Mouse (Mus musculus) cerebellum, adult 2 months (tissue): ENCODE data around the gene Dnlz. TPM values are rescaled to one million over a fixed set of nuclear protein-coding genes. Genes with fewer than 3 reads are reported as not detected.

Source experiments
- DNase-seq, 2 experiments: peaks; one replicate each; pipeline ENCODE4 v3.0.0; 2021
- H3K27ac ChIP-seq: fragments of 200-500 bp; 2 replicates; pipeline ENCODE4 v1.5.1; 2012; ENCODE audit warnings: low read length, control low read depth, inconsistent platforms; ENCODE audit not compliant: insufficient read depth
- H3K27me3 ChIP-seq: fragments of 200-500 bp; 2 replicates; pipeline ENCODE4 v1.6.1; 2012; ENCODE audit warnings: inconsistent platforms, mild to moderate bottlenecking, low read length, moderate library complexity; ENCODE audit not compliant: control insufficient read depth, insufficient read depth
- H3K4me1 ChIP-seq: fragments of 200-500 bp; 2 replicates; pipeline ENCODE4 v1.6.1; 2011; ENCODE audit warnings: low read length; ENCODE audit not compliant: control insufficient read depth, insufficient read depth
- H3K4me3 ChIP-seq: fragments of 200-500 bp; replicated peaks from 2 replicates; pipeline ENCODE3; 2011; ENCODE audit warnings: mild to moderate bottlenecking, low read depth, low read length, control low read depth; ENCODE audit not compliant: insufficient read depth
- CTCF ChIP-seq: fragments of 200-500 bp; IDR thresholded peaks from 2 replicates; pipeline ENCODE4 v1.5.1; 2011; ENCODE audit warnings: low read depth, mild to moderate bottlenecking, control low read depth, low read length, moderate library complexity, borderline replicate concordance; ENCODE audit not compliant: insufficient read depth
- POLR2A ChIP-seq: fragments of 200-500 bp; IDR thresholded peaks from 2 replicates; pipeline ENCODE4 v1.6.1; 2011; ENCODE audit warnings: low read length, control low read depth, borderline replicate concordance; ENCODE audit not compliant: insufficient read depth
- whole genome bisulfite sequencing: fragments of 180-500 bp; shearing (Covaris S2); methylation state at CpG from one replicate; pipeline ENCODE4 v1.1.7; 2018; 5-methylcytosine and 5-hydroxymethylcytosine counted together
- polyA plus RNA-seq: library from polyadenylated mRNA; depleted of rRNA; stranded (reverse); fragments of >200 nt; gene quantifications from 2 replicates; pipeline ENCODE4 v1.2.3, GENCODE M21; 2012; rRNA removed

The Dnlz gene
- polyA plus RNA-seq, 1 experiment = 34.9 TPM

DNA sequence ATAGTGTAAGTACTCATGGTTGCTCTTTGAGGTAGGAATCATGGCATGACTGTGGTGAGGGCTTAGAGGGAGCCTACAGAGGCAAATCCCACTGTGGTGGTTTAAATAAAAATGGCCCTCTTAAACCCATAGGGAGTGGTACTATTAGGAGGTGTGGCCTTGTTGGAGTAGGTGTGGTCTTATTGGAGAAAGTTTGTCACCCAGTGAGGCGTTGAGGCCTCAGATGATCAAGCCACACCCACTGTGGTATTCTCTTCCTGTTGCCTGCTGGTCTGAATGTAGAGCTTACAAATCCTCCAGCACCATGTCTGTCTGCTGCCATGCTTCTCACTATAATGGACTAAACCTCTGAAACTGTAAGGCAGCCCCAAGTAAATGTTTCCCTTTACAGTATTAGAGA, 47.2 kb downstream of the Dnlz start:
- 76% methylated on average over 1 of the region's 1 CpGs for whole genome bisulfite sequencing
- H3K4me1 ChIP-seq = peaks cover 12% of the 10 kb centered on the region; the same call in 1 of the 2 replicates
- no peak for TF ChIP-seq CTCF
- TF ChIP-seq POLR2A = no peak
- DNase-seq = no peak
- no peaks in the 10 kb centered on the region for H3K27me3 ChIP-seq
- H3K27ac ChIP-seq = no peak overlapping the region
- H3K4me3 ChIP-seq = no peak overlapping the region

DNA sequence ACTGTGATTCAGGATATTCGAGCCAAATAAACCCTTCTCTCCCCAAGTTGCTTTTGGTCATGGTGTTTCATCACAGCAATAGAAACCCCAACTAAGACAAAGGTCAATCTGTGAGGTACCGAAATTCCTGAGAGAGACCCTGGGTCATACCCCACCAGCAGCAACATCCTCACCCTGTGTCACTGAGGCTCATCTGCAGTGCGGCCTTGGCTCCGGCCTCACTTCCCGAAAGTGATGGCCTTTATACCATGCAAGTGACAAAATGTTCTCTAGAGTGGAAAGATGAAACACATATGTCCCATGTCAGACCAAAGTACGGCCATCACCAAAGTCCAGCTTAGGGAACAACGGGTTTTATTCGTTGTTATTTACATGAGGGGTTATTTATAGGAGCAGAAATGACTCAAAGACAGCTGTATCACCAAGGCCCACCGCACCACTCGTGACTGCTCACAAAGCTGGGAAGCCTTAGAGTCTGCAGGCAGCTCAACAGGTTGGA, 49.9 kb downstream of the Dnlz start:
- no peak for DNase-seq

DNA sequence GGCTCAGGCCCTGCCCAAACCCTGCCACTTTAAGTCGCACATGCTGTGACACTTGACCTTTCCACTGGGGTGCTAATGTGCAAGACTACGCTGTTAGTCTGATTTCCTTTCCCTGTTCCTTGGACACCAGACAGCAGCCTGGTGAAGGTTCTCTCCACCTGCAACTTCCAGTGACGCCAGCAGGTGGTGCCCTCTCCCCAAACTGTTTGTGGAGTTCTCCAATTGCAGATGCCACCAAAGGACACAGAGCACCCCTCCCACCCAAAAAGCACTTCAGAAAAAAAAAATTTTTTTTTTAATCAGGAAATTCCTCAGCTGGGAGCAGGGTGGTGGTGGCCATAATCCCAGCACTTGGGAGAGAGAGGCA, 51.1 kb downstream of the Dnlz start:
- Histone ChIP-seq H3K4me3 (no peak overlapping the region), H3K27me3 (no peaks in the 10 kb centered on the region), H3K27ac (peak overlapping the region; percentile 58; the same call in 1 of the 2 replicates), H3K4me1 (peaks cover 35% of the 10 kb centered on the region)
- TF ChIP-seq CTCF (peak; percentile 94), POLR2A (no peak)
- 0% methylated on average over 3 of the region's 3 CpGs for WGBS
- peak; percentile 90 to 96 for DNase-seq

More for the DNA sequence above, 49.9 kb downstream of the Dnlz start:
- Histone ChIP-seq H3K27ac (no peak overlapping the region), H3K4me3 (no peak overlapping the region), H3K4me1 (peaks cover 31% of the 10 kb centered on the region), H3K27me3 (no peaks in the 10 kb centered on the region)
- no peak for TF ChIP-seq CTCF
- no peak for TF ChIP-seq POLR2A
- 94% methylated on average over 10 of the region's 10 CpGs for WGBS

DNA sequence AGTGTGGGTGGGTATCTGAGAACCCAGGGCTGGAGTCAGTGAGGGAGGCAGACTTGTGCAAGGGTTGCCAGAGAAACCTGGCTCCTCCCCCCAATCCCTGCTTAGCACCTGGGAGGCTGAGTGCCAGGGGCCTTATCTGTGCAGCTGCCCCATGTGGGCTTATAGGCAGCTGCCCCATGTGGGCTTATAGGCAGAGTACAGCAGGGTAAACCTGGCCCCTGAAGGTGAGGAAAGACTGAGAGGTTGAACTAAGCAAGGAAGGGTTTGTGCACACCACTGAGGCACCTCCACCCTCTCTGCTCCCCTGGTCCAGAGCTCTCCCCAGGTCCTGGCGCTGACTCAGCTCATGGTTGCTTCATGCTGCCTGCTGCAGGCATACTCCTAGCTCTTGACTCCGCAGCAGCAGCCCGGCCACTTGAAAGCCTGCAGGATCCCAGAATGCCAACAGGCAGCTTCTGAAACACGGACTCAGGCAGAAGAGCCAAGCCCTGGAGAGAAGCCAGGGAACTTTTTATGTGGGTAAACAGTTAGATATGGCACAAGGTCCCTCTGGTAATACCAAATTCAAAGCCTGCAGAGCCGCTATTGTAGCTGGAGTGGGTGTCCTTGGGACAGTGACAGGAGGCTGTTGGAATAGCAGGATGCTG, 51.6 kb downstream of the Dnlz start:
- no peaks in the 10 kb centered on the region for H3K27me3 ChIP-seq
- WGBS = 6% methylated on average over 5 of the region's 5 CpGs
- peak overlapping the region; percentile 58 for H3K27ac ChIP-seq
- no peak overlapping the region for H3K4me3 ChIP-seq
- peak; percentile 44 to 68 for DNase-seq
- no peak for TF ChIP-seq CTCF
- no peak for TF ChIP-seq POLR2A
- peaks cover 35% of the 10 kb centered on the region for H3K4me1 ChIP-seq

- peak; percentile 68 to 75 for DNase-seq
- no peak overlapping the region for H3K4me3 ChIP-seq
- no peaks in the 10 kb centered on the region for H3K27me3 ChIP-seq
- peaks cover 35% of the 10 kb centered on the region for H3K4me1 ChIP-seq
- TF ChIP-seq POLR2A (no peak), CTCF (no peak)
- whole genome bisulfite sequencing = 8% methylated on average over 7 of the region's 7 CpGs
- peak overlapping the region; percentile 58 for H3K27ac ChIP-seq
Measured at GRCm38 (mm10) chr2:26299336-26299735, 52.6 kb downstream of the Dnlz start.

DNA sequence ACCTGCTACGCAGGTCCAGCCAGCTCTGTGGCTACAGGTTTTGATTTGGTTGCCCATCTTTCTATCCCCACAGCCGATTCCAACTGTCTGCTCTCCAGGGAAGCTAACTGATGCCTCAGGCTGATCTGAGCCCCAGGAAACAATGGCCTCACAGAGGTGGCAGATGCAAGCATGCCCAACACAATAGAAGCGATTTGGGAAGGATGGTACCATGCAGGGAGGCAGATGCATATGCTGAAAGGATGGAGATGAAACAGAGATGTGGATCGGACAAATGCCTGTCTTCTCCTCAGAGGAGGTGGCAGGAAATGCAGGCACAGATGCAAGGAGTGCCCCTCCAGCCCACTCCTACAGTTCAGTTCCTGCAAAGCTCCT, 53.1 kb downstream of the Dnlz start:
- Histone ChIP-seq H3K27me3 (no peaks in the 10 kb centered on the region), H3K4me3 (no peak overlapping the region), H3K4me1 (peaks cover 35% of the 10 kb centered on the region), H3K27ac (peak overlapping the region; percentile 58)
- WGBS = 10% methylated on average over 4 of the region's 4 CpGs
- DNase-seq = no peak
- TF ChIP-seq CTCF (no peak), POLR2A (no peak)

DNA sequence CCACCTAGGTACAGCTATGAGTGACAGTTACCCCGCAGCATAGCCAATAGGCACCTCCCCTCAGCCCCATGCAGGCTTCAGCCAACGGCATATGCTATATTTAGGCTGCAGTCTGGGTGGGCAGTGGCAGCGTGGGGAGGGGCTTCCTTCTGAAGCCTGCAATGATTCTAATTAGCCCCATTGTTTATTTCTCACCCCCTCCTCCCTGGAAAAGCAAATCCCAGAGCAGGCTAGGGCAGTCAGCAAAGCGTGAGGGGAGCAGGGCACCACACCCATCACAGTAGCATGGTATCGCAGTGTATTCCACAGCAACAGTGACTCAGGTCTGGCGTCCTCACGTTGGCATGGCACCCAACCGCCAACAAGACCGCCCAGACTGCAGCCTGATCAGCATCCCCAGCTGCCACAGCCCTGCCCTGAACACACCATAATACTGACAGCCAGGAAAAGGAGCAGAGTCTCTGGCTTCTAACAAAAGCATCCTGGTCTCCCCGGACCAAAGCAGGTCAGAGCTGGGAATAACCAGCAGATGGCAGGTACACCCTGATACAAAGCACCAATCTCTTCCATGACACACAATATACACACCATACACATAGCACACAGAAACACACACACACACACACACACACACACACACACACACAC, 53.6 kb downstream of the Dnlz start:
- 7% methylated on average over 10 of the region's 10 CpGs for WGBS
- Histone ChIP-seq H3K4me3 (no peak overlapping the region), H3K27ac (peak overlapping the region; percentile 58), H3K4me1 (peaks cover 35% of the 10 kb centered on the region), H3K27me3 (no peaks in the 10 kb centered on the region)
- TF ChIP-seq CTCF = peak; percentile 54; the same call in 1 of the 2 replicates
- TF ChIP-seq POLR2A = no peak
- DNase-seq = peak; percentile 62 to 66

Other genes with a start within 250 kb of the Dnlz start
- 117 and 124 TPM in 2 replicates for gene Nacc2, start 228.9 kb downstream of the Dnlz start, polyA plus RNA-seq
- 1.1 and 1.3 TPM in 2 replicates for gene Lhx3, start 143.8 kb downstream of the Dnlz start, polyA plus RNA-seq
- 20.7 and 24.3 TPM in 2 replicates for gene Qsox2, start 114.6 kb downstream of the Dnlz start, polyA plus RNA-seq
- 2.7 and 3.0 TPM in 2 replicates for gene Ccdc187, start 57.6 kb downstream of the Dnlz start, polyA plus RNA-seq
- gene Gpsm1, start 36.6 kb downstream of the Dnlz start, polyA plus RNA-seq = 126 and 137 TPM in 2 replicates
- 5.7 and 6.2 TPM in 2 replicates for gene Card9, start 8.8 kb upstream of the Dnlz start, polyA plus RNA-seq
- 59.2 and 63.9 TPM in 2 replicates for gene Snapc4, start 28.5 kb upstream of the Dnlz start, polyA plus RNA-seq
- 288 and 289 TPM in 2 replicates for gene Entr1, start 37.2 kb upstream of the Dnlz start, polyA plus RNA-seq
- gene Pmpca, start 37.2 kb upstream of the Dnlz start, polyA plus RNA-seq = 98.2 and 104 TPM in 2 replicates
- 60.2 and 67.9 TPM in 2 replicates for gene Inpp5e, start 57.1 kb upstream of the Dnlz start, polyA plus RNA-seq
- gene Sec16a, start 93.1 kb upstream of the Dnlz start, polyA plus RNA-seq = 43.2 and 44.6 TPM in 2 replicates
- 10.5 and 11.6 TPM in 2 replicates for gene Notch1, start 164.6 kb upstream of the Dnlz start, polyA plus RNA-seq
- gene Egfl7, start 227.9 kb upstream of the Dnlz start, polyA plus RNA-seq = 87.1 and 93.0 TPM in 2 replicates
- gene Gm20532, start 234.5 kb upstream of the Dnlz start, polyA plus RNA-seq = not detected in 2 replicates